Mouse (Mus musculus): Measurements from ENCODE around the gene Acacb.
A peak's percentile ranks its signal among the peaks of the same experiment; 100 is the strongest.

Gene Acacb

DNA sequence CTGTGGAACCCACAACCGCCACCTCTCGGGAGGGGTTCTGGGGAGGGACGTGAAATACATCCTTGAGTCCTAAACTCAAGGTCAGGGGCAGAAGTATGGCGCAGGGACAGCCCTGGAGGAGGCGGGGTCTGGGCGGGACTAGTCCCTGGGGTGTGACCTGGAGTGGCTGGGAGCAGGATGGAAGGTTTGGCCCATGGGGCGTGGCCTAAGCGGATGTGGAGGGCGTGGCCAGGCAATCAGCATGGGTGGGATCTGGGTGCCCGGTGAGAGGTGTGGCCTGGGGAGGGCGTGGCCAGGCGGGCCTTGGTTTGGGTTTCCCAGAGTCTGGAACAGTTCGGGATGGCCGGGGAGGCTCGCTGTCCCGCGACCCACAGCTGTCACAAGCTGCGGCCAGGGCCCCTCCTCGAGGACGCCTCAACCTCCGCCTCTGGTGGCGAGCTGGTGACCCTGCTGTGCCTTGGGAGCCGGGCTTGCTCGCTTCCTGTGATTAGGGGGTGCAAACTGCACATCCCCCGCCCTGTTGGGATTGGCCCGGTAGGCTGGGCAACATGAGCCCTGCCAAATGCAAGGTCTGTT is 29.3 kb downstream of the Acacb start:
- DNase-seq (ENCODE audit: low read depth, low spot score), result peak; percentile 85

DNA sequence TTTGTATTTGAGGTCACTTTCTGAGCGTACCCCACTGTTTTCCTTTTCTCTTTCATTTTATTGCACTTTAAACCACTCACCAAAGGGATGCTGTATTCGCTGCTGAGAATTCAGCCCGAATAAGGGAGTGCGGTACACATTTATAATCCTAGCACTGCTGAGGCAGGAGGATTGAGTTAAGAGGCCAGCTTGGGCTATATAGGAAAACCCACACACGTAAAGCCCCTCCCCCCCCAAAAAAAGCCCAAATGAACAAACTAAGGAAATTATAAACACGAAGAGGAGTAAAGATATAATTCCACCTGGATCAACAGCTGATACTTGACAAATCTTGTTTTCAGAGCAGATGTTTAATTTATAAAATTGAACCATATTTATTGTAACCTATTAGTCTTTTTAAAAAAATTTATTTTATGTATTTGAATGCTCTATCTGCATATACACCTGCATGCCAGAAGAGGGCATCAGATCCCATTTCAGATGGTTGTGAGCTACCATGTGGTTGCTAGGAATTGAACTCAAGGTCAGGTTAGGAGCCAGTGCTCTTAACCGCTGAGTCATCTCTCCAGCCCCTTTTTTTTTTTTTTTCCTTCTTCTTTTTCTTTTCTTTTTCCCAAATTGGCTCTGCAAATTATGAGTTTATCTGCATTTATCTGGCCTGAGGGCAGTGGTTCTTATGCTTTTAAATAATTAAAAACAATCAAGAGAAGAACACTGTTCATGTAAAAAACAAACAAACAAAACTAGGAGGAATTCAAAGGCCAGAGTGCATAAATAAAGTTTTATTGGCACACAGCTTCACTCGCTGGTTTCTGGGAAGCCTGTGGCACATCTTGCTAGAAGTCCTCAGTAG is 30.4 kb downstream of the Acacb start:
- DNase-seq (ENCODE audit: low read depth, low spot score), result no peak

GRCm38 (mm10) chr5:114177966-114178719 is 31.8 kb downstream of the Acacb start:
- DNase-seq (ENCODE audit: low read depth, low spot score), result no peak

GRCm38 (mm10) chr5:114179541-114179940 is 33.2 kb downstream of the Acacb start:
- no peak for DNase-seq (ENCODE audit: low read depth, low spot score)

DNA sequence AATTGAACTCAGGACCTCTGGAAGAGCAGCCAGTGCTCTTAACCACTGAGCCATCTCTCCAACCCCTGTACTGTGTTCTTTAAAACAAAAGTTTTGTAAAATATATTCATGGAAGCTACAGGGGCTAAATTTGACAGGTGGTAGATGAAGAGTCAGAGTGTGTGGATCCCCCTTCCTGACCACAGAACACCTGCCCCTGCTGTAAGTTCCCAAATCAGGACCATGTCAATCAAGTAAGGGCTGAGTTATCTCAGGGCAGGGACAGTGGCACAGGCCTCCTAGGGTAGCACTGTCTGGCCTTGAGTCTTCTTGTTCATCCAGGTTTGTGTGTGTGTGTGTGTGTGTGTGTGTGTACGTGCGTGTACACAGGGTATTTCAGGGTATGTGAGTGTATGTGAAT is 37.2 kb downstream of the Acacb start:
- no peak for DNase-seq (ENCODE audit: low read depth, low spot score)

DNA sequence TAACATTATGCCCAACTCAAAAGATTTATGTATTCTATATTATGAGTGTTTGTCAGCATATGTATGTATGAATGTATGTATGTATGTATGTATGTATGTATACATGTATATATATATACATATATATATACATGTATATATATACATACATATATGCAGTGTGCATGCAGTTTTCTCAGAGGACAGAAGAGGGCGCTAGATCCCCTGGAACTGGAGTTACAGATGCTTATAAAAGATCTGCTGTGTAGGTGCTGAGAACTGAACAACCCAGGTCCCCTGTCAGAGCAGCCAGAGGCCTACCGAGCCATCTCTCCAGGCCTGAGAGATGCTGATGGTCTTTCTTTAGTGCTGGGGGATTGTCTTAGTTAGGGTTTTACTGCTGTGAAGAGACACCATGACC is 40.8 kb downstream of the Acacb start:
- DNase-seq (ENCODE audit: low read depth, low spot score), result no peak

- DNase-seq (ENCODE audit: low read depth, low spot score), result no peak
These were observed 42.6 kb downstream of the Acacb start for GRCm38 (mm10) chr5:114188900-114189464.

- no peak for DNase-seq (ENCODE audit: low read depth, low spot score)
These were observed 47.8 kb downstream of the Acacb start for GRCm38 (mm10) chr5:114194161-114194560.

DNA sequence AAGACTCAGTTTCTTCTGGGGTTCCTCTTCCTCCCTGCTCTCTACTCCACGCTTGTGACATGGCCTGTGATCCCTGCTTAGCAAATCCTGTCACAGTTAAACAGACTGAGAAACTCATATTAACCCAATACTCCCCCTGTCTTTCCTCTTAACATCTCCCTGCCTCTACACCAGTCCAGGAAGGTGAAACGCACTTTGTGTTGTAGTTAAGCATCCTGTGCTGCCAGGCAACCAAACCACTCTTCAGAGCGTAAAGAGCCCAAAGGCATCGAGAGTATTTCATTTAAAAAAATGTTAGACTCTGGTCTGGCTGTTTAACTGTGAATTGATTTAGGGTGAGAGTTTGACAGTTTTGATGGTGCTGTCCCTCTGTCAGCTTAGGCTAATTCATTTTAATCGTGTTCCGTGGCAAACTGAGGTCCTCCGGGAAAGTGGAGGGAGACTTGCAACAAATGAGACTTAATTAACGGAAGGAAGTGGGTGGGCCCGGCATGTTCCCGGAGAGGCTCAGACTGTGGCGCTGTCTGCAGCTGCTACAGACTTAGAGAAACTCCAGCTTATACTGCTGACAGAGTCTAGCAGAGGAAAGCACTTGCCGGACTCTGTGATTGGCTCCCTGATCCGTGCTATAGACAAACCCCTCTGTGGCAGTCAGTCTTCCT is 52.9 kb downstream of the Acacb start:
- no peak for DNase-seq (ENCODE audit: low read depth, low spot score)

DNA sequence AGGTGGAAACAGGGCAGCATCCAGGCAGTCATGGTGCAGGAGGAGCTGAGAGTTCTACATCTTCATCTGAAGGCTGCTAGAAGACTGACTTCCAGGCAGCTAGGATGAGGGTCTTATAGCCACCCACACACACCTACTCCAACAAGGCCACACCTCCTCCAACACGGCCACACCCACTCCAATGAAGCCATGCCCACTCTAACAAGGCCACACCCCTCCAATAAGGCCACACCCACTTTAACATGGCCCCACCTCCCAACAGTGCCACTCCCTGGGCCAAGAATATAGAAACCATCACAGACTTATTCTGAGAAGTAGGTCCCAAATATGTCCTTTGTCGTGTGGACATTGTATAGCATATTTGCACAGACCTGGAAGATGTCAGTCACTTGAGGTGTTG is 59.8 kb downstream of the Acacb start:
- DNase-seq (ENCODE audit: low read depth, low spot score), result no peak

GRCm38 (mm10) chr5:114213183-114213582 is 66.8 kb downstream of the Acacb start:
- DNase-seq (ENCODE audit: low read depth, low spot score), result no peak

GRCm38 (mm10) chr5:114218771-114219170 is 72.4 kb downstream of the Acacb start:
- no peak for DNase-seq (ENCODE audit: low read depth, low spot score)

DNA sequence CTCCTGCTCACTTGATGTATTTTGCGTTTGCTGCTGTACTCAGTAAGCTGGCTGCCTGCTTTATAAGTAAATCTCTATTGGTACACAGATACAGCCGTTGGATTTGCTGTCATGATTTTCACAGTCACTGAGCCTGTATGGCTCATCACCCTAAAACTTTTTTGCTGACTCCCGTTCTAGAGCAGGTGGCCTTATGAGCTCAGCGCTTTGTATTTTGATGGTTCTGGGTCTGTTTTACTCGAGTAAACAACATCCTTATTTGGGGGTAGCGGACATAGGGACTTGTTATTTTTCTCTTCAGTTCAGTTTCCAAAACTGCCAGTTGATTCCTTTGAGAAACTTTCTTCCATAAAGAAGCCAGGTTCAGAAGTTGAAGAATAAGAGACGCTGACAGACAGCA is 79.7 kb downstream of the Acacb start:
- no peak for DNase-seq (ENCODE audit: low read depth, low spot score)

DNA sequence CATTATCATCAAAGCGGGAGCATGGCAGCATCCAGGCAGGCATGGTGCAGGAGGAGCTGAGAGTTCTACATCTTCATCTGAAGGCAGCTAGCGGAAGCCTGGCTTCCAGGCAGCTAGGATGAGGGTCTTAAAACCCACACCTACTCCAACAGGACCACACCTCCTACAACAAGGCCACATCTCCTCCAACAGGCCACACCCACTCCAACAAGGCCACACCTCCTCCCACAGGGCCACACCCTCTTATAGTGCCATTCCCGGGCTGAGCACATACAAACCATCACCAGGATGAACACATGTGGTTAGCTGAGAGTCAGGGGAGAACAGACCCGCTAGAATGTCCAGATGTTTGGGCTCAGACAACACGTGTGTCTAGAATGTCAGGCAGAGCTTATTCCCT is 82.6 kb downstream of the Acacb start:
- no peak for DNase-seq (ENCODE audit: low read depth, low spot score)

DNA sequence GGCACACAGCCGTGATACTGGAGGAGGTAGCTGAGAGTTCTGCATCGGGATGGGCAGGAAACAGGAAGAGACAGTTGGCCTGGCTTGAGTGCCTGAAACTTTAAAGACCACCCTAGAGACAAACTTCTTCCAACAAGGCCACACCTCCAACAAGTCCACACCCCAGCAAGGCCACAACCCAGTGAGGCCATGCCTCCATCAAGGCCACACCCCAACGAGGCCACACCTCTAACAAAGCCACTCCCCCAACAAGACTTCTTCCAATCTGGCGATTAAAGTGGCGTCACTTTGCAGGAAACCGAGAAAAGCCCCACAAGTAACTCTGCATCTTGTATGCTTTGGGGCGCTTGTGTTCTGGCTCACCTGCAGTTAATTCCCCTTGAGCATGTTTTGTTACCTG is 92.6 kb downstream of the Acacb start:
- DNase-seq (ENCODE audit: low read depth, low spot score), result no peak

- no peak for DNase-seq (ENCODE audit: low read depth, low spot score)
These were observed 93.4 kb downstream of the Acacb start for GRCm38 (mm10) chr5:114239737-114240136.

GRCm38 (mm10) chr5:114246465-114246864 is 100.1 kb downstream of the Acacb start:
- DNase-seq (ENCODE audit: low read depth, low spot score), result no peak

DNA sequence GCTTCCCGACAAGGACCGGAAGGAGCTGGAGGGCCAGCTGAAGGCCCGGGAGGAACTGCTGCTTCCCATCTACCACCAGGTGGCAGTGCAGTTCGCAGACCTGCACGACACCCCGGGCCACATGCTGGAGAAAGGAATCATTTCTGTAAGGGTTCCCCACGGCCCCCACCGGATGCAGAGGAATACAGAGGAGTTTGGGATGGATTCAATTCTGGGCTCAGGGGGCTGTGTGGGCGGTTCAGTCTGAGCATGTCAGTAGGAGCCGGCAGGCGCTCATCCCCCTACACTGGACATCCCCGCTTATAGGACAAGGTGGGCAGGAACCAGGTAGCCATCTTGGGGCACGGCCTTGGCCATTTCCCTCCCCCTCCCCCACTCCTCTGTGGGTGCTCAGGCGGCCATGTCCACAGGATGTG is 101.8 kb downstream of the Acacb start:
- DNase-seq (ENCODE audit: low read depth, low spot score), result peak; percentile 79

GRCm38 (mm10) chr5:114259495-114259894 is 113.2 kb downstream of the Acacb start:
- DNase-seq (ENCODE audit: low read depth, low spot score), result no peak

DNA sequence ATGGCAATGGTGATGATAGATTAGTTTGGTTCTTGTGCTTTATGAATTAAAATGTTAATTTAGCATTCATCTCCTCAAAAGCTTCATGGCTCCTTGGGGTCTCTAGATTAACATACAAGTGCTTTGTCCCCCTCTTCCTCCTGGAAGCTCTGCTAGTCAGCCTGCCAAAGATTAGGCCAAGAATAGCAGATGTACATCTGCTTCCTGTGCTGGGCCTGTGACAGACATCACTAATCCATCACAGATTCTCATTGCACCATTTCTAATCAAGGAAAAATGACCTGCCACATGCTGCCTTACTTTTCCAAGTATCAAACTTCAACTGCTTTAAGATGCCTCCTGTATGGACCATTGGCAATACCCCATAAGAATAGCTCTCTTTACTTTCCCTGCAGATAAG is 115.2 kb downstream of the Acacb start:
- no peak for DNase-seq (ENCODE audit: low read depth, low spot score)

- no peak for DNase-seq (ENCODE audit: low read depth, low spot score)
These were observed 117.7 kb downstream of the Acacb start for GRCm38 (mm10) chr5:114264030-114264459.

DNA sequence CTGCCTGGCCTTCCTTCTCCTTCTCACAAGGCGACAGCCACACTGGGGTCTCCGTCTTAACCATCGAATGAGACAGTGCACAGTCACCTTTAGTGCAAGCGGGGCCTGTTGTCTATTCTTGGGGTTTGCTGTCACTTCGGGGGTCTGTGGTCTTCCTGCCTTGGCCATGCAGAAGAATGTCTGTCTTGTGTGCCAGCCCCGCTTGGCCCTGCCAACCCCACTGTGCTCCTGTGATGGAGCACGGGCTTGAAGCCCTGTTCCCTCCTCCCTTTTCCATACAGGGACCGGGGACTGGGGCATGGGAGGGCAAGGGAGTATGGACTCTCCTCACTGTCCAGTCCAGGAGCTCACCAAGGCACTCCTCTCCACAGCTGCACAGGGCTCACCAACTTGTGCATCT is 118.5 kb downstream of the Acacb start:
- no peak for DNase-seq (ENCODE audit: low read depth, low spot score)

Measured in embryo, embryonic 11.5 days (tissue).